Mouse (Mus musculus): ENCODE measurements around the gene Sipa1l3.

DNA sequence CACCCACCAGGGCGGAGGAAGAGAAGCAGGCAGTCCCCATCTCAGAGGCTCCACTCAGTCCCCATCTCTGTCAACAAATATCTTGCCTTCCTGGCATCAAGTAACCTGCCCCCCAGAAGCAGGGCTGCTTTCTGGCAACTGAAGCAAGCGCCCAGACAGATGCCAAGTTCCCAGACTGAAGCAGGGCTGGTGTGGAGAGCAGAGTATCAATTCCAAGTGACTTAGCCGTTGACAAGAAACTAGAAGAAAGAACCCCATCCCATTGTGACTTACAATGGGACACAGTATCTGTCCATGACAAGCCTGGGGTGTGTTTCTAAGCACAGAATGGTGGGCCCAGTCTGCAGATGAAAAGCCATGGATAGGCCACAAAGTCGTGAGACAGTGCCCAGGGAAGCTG, 52.7 kb downstream of the Sipa1l3 start:
- TF ChIP-seq CTCF (conservative IDR thresholded peaks at IDR 0.05; ENCODE audit: low read length) (no peak), NANOG (IDR thresholded peaks at IDR 0.05; ENCODE audit: borderline replicate concordance, low read length) (no peak)

All from E14TG2a.4 (cell line).